Mouse (Mus musculus) myocyte (in vitro differentiated cells): ENCODE data around the gene Slamf7.

Experiments used
- CEBPB ChIP-seq: IDR thresholded peaks from 2 replicates; pipeline ENCODE4 v1.6.1; 2011; ENCODE audit warnings: mild to moderate bottlenecking, moderate library complexity; ENCODE audit not compliant: poor library complexity, insufficient read depth, severe bottlenecking
- E2F4 ChIP-seq: IDR thresholded peaks from one replicate; pipeline ENCODE4 v1.6.1; 2011; ENCODE audit warnings: mild to moderate bottlenecking, control low read depth, moderate library complexity; ENCODE audit not compliant: insufficient read depth
- MAX ChIP-seq: IDR thresholded peaks from one replicate; pipeline ENCODE4 v1.6.1; 2011; ENCODE audit warnings: low read depth, mild to moderate bottlenecking, control low read depth
- MYOD1 ChIP-seq, 3 experiments: IDR thresholded peaks; one replicate each; pipeline ENCODE4 v1.6.1; 2011; ENCODE audit warnings: control low read depth in 2 of 3, low read depth in 2 of 3, mild to moderate bottlenecking in 2 of 3, moderate library complexity in 1 of 3; ENCODE audit not compliant: insufficient read length in 2 of 3, control insufficient read depth in 1 of 3
- POLR2A ChIP-seq: IDR thresholded peaks from one replicate; pipeline ENCODE4 v1.6.1; 2011; ENCODE audit warnings: low read depth, mild to moderate bottlenecking, control low read depth, moderate library complexity; ENCODE audit not compliant: insufficient read length
- POLR2AphosphoS2 ChIP-seq: IDR thresholded peaks from one replicate; pipeline ENCODE4 v1.6.1; 2011; ENCODE audit warnings: low read depth, control low read depth; ENCODE audit not compliant: insufficient read length
- TCF12 ChIP-seq: IDR thresholded peaks from one replicate; pipeline ENCODE4 v1.6.1; 2011; ENCODE audit warnings: mild to moderate bottlenecking, control low read depth; ENCODE audit not compliant: poor library complexity, insufficient read depth, severe bottlenecking
- USF1 ChIP-seq: IDR thresholded peaks from one replicate; pipeline ENCODE4 v1.6.1; 2011; ENCODE audit warnings: low read depth, mild to moderate bottlenecking, control low read depth, moderate library complexity

GRCm38 (mm10) chr1:171674467-171674866 lies 21.6 kb upstream of the Slamf7 start:
- TF ChIP-seq E2F4 = no peak
- no peak for TF ChIP-seq POLR2A
- TF ChIP-seq MAX = no peak
- TF ChIP-seq USF1 = no peak
- TF ChIP-seq CEBPB = no peak
- TF ChIP-seq POLR2AphosphoS2 = no peak
- no peak for TF ChIP-seq TCF12
- no peak for TF ChIP-seq MYOD1 (IDR thresholded peaks at IDR 0.05; ENCODE audit: control insufficient read depth in 1 of 3, insufficient read length in 2 of 3, low read depth in 2 of 3)
